Mouse (Mus musculus) myocyte (in vitro differentiated cells): ENCODE results near the gene Timp3.

Experiments
- MYOD1 ChIP-seq, 3 experiments: IDR thresholded peaks; one replicate each; pipeline ENCODE4 v1.6.1; 2011; ENCODE audit warnings: control low read depth in 2 of 3, low read depth in 2 of 3, mild to moderate bottlenecking in 2 of 3, moderate library complexity in 1 of 3; ENCODE audit not compliant: insufficient read length in 2 of 3, control insufficient read depth in 1 of 3
- POLR2AphosphoS2 ChIP-seq: IDR thresholded peaks from one replicate; pipeline ENCODE4 v1.6.1; 2011; ENCODE audit warnings: low read depth, control low read depth; ENCODE audit not compliant: insufficient read length
- TCF12 ChIP-seq: IDR thresholded peaks from one replicate; pipeline ENCODE4 v1.6.1; 2011; ENCODE audit warnings: mild to moderate bottlenecking, control low read depth; ENCODE audit not compliant: poor library complexity, insufficient read depth, severe bottlenecking

DNA sequence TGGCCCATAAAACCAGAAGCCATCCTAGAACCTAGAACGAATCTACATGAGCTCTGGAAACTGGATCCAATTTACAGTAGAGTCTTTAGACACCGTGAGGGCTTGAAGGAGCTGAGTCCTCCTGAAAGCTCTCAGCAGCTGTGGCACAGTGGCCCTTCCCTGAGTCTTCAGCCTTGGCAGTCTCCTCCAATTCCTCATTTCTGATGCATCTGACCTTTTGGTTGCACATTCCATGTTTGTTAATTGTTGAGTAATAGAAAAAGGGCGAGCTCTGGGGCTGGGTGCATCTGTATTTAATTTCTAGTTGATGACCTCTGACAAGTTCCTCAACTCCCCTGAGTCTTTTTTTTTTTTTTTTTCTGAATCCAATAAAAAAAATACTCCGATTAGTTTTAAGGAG, 28.0 kb downstream of the Timp3 start:
- TF ChIP-seq MYOD1 (IDR thresholded peaks at IDR 0.05; ENCODE audit: control insufficient read depth in 1 of 3, insufficient read length in 2 of 3, low read depth in 2 of 3) = no peak
- no peak for TF ChIP-seq TCF12
- TF ChIP-seq POLR2AphosphoS2 = no peak
